Mouse (Mus musculus) thymus, postnatal 4 days (tissue): ENCODE results near the gene Sp1.

Experiments used
- DNase-seq: peaks from one replicate; pipeline ENCODE4 v3.0.0; 2021

Gene Sp1

DNA sequence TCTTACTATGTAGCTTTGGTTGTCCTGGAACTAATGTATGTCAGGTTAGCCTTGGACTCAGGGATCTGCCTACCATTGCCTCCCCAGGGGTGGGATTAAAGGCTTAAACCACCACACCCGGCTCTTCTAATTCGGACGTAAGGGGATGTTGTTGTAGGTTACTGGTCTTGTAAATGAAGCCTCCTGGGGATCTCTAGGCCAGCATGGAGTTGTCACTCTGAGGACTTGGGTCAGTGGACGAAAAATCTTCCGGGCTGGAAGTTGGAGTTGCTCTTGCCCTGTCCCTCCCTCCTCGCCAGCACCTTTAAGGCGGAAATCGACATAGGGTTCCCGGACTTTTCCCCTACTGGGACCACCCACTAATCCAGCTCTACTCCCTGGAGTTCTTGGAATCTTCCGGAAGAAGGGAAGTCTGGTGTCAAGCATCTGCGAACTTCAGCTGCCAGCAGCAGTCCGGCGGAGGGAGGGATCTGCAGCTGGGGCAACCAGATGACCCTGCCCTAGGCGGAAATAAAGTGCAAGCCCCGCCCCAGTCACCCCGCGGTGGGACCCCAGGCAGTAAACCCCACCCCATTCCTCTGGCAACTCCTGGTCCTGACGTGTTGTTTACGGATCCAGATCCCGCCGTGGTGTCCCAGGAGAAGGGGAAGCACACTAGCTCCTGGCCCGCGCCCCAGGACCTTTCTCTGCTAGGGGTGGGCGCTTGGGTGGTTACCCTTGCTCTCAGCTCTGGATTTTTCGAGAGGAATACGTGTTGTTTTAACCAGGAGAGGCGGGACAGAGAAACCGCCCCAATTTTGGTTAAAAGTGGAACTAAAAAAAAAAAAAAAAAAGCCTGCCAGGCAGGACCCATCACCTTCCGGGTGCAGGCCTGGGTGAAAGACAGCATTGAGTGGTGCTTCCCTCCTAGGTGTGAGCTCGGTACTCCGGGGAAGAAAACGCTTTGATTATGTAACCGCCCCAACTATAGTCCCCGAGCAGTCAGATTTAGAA is 6.4 kb upstream of the Sp1 start:
- peak; percentile 85 for DNase-seq

- no peak for DNase-seq
Observed at GRCm38 (mm10) chr15:102400476-102401045, 5.4 kb upstream of the Sp1 start.

DNA sequence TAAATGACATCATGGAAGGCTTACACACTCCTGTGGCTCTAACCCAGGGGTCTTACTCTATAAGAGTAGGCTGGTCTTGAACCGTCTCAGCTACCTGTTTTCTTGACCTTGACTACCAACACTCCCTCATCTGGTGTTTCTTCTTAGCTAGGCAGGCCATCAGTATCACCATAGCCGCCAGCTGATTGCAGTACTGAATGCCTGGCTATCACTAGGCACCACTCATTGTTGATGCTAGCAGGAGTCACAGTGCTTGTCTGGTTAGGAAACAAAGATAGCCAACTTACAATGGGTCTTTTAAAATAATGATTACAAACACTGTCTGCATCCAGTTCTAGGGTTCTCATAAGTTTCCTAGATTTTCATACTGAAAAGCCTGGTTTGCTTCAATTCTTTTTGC is 4.7 kb upstream of the Sp1 start:
- no peak for DNase-seq

- no peak for DNase-seq
Observed at GRCm38 (mm10) chr15:102402210-102402609, 3.7 kb upstream of the Sp1 start.

- no peak for DNase-seq
Observed at GRCm38 (mm10) chr15:102404608-102405488, 1.1 kb upstream of the Sp1 start.

- peak; percentile 96 for DNase-seq
Observed at GRCm38 (mm10) chr15:102406196-102406911, 411 bp downstream of the Sp1 start.

DNA sequence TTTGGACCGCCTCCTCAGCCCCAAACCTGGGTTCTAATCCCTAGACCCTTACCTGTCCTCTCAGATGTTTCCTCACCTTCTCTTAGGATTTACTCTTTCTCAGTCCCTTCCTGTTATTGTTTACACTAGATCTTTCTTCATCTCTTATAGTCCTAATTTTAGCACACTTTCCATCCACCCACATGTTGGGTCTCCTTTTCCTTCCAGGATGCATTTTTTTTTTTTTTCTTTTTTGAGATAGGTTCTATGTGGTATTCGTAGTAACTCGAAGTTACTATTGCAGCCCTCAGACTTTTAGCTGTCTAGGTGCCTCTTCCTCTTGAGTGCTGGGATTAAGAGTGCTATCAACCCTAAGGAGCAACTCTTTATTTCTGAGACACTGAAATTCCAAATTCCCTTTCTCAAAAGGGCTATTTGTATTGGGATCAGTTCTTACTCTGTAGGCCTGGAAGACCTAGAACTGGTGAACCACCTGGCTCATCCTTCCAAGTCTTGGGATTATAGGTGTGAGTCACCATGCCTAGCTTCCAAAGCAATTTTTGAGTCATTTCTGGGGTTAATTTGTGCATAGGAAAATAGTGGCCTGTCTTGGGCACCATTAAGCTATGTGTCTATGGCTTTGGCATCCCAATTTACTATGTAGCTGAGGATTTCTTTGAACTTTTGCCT is 1.1 kb downstream of the Sp1 start:
- no peak for DNase-seq

DNA sequence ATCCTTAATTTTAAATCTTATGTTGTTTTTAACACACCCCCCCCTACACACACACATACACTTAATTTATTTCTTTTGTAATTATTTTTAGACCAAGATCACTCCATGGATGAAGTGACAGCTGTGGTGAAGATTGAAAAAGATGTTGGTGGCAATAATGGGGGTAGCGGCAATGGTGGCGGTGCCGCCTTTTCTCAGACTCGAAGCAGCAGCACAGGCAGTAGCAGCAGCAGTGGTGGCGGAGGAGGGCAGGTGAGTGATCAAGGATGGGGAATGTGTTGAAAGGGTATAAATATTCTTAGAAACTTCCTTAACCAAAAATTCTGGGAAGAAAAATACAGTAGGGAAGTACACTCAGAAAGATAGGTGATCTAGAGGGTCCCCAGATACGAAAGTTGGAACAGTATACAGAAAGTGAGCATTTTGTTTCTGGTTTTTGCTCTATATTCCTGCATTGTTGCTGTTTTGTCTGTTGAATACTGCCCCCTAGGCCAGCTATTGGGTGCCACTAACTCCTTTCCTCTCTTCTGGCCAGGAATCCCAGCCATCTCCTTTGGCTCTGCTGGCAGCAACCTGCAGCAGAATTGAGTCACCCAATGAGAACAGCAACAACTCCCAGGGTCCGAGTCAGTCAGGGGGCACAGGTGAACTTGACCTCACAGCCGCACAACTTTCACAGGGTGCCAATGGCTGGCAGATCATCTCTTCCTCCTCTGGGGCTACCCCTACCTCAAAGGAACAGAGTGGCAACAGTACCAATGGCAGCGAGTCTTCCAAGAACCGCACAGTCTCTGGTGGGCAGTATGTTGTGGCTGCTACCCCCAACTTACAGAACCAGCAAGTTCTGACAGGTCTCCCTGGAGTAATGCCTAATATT is 2.0 kb downstream of the Sp1 start:
- DNase-seq, result no peak

DNA sequence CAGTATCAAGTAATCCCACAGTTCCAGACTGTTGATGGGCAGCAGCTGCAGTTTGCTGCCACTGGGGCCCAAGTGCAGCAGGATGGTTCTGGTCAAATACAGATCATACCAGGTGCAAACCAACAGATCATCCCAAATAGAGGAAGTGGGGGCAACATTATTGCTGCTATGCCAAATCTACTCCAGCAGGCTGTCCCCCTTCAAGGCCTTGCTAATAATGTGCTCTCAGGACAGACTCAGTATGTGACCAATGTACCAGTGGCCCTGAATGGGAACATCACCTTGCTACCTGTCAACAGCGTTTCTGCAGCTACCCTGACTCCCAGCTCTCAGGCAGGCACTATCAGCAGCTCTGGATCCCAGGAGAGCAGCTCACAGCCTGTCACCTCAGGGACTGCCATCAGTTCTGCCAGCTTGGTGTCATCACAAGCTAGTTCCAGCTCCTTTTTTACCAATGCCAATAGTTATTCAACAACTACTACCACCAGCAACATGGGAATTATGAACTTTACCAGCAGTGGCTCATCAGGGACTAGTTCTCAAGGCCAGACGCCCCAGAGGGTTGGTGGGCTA is 2.7 kb downstream of the Sp1 start:
- no peak for DNase-seq

DNA sequence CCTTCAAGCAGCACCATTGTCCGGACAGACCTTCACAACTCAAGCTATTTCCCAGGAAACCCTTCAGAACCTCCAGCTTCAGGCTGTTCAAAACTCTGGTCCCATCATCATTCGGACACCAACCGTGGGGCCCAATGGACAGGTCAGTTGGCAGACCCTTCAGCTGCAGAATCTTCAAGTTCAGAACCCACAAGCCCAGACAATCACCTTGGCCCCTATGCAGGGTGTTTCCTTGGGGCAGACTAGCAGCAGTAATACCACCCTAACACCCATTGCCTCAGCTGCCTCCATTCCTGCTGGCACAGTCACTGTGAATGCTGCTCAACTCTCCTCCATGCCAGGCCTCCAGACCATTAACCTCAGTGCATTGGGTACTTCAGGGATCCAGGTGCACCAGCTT is 3.3 kb downstream of the Sp1 start:
- DNase-seq, result no peak

DNA sequence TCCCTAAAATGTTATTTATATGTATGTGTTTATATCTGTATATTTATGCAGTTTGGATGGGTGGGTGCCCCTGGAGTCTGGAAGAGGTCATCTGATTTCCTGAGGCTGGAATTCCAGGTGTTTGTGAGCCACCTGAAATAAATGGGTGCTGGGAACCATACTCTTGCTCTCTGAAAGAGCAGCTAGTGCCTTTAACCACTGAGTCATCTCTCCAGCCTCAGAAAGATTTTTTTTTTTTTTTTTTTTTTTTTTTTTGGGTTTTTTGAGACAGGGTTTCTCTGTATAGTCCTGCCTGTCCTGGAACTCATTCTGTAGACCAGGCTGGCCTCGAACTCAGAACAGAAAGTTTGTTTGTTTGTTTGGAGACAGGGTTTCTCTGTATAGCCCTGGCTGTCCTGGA is 5.1 kb downstream of the Sp1 start:
- no peak for DNase-seq

GRCm38 (mm10) chr15:102413687-102414086 is 7.7 kb downstream of the Sp1 start:
- no peak for DNase-seq

GRCm38 (mm10) chr15:102417524-102417923 is 11.6 kb downstream of the Sp1 start:
- no peak for DNase-seq

DNA sequence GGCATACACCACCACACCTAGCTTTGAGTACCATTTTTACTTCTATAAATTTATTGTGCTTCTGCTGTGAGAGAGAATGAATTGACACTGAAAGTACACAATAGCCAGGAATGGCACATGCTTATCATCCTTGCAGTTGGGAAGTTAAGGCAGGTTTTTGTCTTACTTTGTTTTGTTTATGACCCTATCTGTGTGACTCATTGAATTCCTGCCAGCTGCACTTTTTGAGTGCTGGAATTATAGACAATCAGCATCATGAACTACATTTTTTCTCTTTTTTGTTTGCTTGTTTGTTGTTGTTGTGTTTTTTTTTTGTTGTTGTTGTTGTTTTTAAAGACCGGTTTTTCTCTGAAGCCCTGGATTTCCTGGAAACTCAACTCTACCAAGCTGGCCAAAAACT is 15.0 kb downstream of the Sp1 start:
- DNase-seq, result no peak

DNA sequence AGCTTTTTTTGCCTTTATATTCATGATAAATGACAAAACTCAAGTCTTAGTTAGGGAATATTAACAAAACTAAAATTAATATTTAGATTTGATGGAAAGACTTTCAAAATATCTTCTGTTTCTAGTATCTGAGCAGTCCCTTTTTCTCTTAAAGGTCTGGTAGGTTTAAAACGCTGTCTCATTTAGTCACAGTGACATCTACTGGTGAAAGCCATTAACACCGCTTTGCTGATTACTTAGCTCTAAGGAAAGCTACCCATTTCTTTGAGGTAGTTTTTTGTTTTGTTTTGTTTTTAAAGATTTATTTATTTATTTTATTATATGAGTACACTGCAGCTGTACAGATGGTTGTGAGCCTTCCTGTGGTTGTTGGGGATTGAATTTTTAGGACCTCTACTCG is 15.5 kb downstream of the Sp1 start:
- peak; percentile 50 for DNase-seq

DNA sequence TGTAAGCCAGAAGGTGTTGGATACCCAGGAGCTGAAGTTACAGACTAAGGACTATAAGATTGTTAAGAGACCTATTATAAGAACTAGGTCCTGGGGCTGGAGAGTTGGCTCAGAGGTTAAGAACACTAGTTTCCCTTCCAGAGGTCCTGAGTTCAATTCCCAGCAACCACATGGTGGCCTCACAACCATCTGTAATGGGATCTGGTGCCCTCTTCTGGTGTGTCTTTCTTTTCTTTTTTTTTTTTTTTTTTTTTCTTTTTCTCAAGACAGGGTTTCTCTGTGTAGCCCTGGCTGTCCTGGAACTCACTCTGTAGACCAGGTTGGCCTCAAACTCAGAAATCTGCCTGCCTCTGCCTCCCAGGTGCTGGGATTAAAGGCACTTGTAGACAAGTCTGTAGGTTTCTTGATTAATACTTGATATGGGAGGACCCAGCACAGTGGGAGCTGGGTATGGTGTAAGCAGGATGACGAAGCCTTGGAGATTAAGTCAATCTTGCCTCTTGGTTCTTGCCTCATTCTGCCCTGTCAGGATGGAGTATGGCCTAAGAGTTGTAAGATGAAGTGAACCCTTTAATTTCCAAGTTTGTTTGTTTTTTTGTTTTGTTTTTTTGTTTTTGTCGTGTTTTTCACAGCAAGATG is 17.8 kb downstream of the Sp1 start:
- DNase-seq, result no peak

GRCm38 (mm10) chr15:102424657-102425056 is 18.7 kb downstream of the Sp1 start:
- no peak for DNase-seq

DNA sequence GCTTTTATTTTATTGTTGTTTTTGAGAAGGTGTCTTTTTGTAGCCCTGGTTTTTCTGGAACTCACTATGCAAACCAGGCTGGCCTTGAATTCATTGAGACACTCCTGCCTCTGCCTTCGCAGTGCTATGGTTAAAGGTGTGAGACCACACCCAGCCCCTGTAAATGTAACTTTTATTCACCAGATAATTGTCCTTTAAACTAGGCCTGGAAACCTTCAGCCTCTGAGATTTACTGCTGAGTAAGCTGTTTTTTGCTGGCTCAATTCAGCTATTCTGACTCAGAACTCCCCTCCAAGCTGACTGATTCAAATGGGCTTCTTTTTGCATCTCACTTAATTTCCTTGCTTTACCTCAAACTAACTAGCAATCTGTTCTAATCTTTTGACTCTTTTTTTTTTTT is 21.0 kb downstream of the Sp1 start:
- DNase-seq, result no peak

DNA sequence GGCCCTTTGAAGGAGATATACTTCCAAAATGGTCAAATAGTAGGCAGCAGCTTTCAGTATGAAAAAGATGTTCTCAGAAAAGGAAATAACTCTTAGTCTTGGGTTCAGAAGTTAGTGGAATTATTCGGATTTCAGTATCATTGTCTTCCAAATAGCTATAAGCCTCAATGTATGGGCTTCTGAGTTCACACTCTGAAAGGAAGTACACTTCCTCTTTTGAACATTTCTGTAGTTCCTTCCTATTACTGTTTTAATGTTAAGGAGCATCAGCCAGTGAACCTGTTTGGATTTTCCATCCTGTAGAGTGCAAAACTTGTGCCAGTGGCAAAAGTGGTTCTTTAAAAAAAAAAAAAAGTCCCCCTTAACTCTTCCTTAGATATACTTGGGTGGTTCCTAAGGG is 26.1 kb downstream of the Sp1 start:
- no peak for DNase-seq

GRCm38 (mm10) chr15:102433173-102433572 is 27.2 kb downstream of the Sp1 start:
- no peak for DNase-seq
